In genomic region chr11:114823199-114823725, GRCm38 (mm10) we compare ENCODE assay signal across 8 mouse cellular contexts. TPM values are rescaled to one million over a fixed set of nuclear protein-coding genes. Genes with fewer than 3 reads are reported as not detected.
DNase-seq lines count a peak whose midpoint lies in the region; ATAC-seq lines count a peak whose summit lies in the region.

No protein-coding gene starts in this region.

- H3K4me3 ChIP-seq in kidney, embryonic 15.5 days (replicated peaks), result no peak overlapping the region
- H3K4me3 ChIP-seq in forebrain, embryonic 15.5 days, result no peak overlapping the region
- no peak overlapping the region for H3K4me3 ChIP-seq in midbrain, embryonic 14.5 days (replicated peaks; ENCODE audit: low read depth, low read length)

- H3K4me1 ChIP-seq in kidney, embryonic 15.5 days, result peaks cover 51% of the 10 kb centered on the region
- H3K4me1 ChIP-seq in forebrain, embryonic 15.5 days, result peaks cover 18% of the 10 kb centered on the region
- peaks cover 8% of the 10 kb centered on the region; the same call in 1 of the 2 replicates for H3K4me1 ChIP-seq in midbrain, embryonic 14.5 days (ENCODE audit: control insufficient read depth, insufficient read depth, low read length)

- H3K27me3 ChIP-seq in kidney, embryonic 15.5 days, result no peaks in the 10 kb centered on the region
- no peaks in the 10 kb centered on the region for H3K27me3 ChIP-seq in forebrain, embryonic 15.5 days
- no peaks in the 10 kb centered on the region for H3K27me3 ChIP-seq in midbrain, embryonic 14.5 days (ENCODE audit: control insufficient read depth, insufficient read depth, low read length)

- H3K27ac ChIP-seq in kidney, embryonic 15.5 days, result peak overlapping the region; percentile 83
- H3K27ac ChIP-seq in forebrain, embryonic 15.5 days (replicated peaks), result peak overlapping the region; percentile 81
- no peak overlapping the region; the same call in 1 of the 2 replicates for H3K27ac ChIP-seq in midbrain, embryonic 14.5 days (replicated peaks; ENCODE audit: low read depth, low read length)

- H3K36me3 ChIP-seq in kidney, embryonic 15.5 days, result no peaks in the 10 kb centered on the region
- no peaks in the 10 kb centered on the region for H3K36me3 ChIP-seq in forebrain, embryonic 15.5 days
- H3K36me3 ChIP-seq in midbrain, embryonic 14.5 days (ENCODE audit: control insufficient read depth, insufficient read depth, low read length), result no peaks in the 10 kb centered on the region

- peak overlapping the region; percentile 40 for H3K4me2 ChIP-seq in kidney, embryonic 15.5 days
- H3K4me2 ChIP-seq in forebrain, embryonic 15.5 days (replicated peaks), result no peak overlapping the region
- H3K4me2 ChIP-seq in midbrain, embryonic 14.5 days (ENCODE audit: low read length), result no peak overlapping the region

- ATAC-seq in kidney, embryonic 15.5 days (replicated peaks; ENCODE audit: low FRiP score), result peak; percentile 57
- ATAC-seq in forebrain, embryonic 15.5 days (replicated peaks), result peak; percentile 60
- ATAC-seq in midbrain, embryonic 14.5 days (ENCODE audit: low FRiP score, low TSS enrichment), result no peak; the same call in 1 of the 2 replicates
- no peak for ATAC-seq in megakaryocyte-erythroid progenitor cell, adult 5-6 weeks (replicated peaks; ENCODE audit: low FRiP score, low TSS enrichment, poor library complexity, severe bottlenecking)

- 3% methylated on average over 11 of the region's 11 CpGs for WGBS in kidney, embryonic 15.5 days
- WGBS in forebrain, embryonic 15.5 days, result 2% methylated on average over 11 of the region's 11 CpGs
- 2% methylated on average over 11 of the region's 11 CpGs for WGBS in midbrain, embryonic 14.5 days

- no peak for DNase-seq in kidney, adult 8-10 months
- peak; percentile 78 for DNase-seq in embryo, embryonic 11 days
- DNase-seq in midbrain, embryonic 14.5 days, result peak; percentile 56
- DNase-seq in urinary bladder, postnatal 25 days (ENCODE audit: low spot score), result no peak
- DNase-seq in layer of hippocampus, postnatal 14 days (ENCODE audit: low spot score in 2 of 2), result no peak

- H3K9ac ChIP-seq in kidney, embryonic 15.5 days, result no peak overlapping the region
- H3K9ac ChIP-seq in forebrain, embryonic 15.5 days (replicated peaks), result no peak overlapping the region
- no peak overlapping the region for H3K9ac ChIP-seq in midbrain, embryonic 14.5 days (replicated peaks; ENCODE audit: low read length)

- H3K9me3 ChIP-seq in kidney, embryonic 15.5 days (replicated peaks), result no peaks in the 10 kb centered on the region
- H3K9me3 ChIP-seq in forebrain, embryonic 15.5 days, result no peaks in the 10 kb centered on the region
- no peaks in the 10 kb centered on the region for H3K9me3 ChIP-seq in midbrain, embryonic 14.5 days (ENCODE audit: control insufficient read depth, low read length)

RNA-seq across cellular contexts. Expression of gene Gpr142, which starts 24.5 kb away (rescaled TPM):
- 0.14 TPM in 1 of 2 replicates, not detected in the other for polyA plus RNA-seq in kidney, embryonic 15.5 days (2015; fragmentation: Nextera tagmentation; extraction: Ambion mirVana)
- polyA plus RNA-seq in forebrain, embryonic 15.5 days (2015; fragmentation: Nextera tagmentation; extraction: Ambion mirVana), result not detected in 2 replicates
- polyA plus RNA-seq in midbrain, embryonic 14.5 days (2014; fragmentation: Nextera tagmentation; extraction: Ambion mirVana), result not detected in 2 replicates
- total RNA-seq in megakaryocyte-erythroid progenitor cell, adult 5-6 weeks (2014; fragmentation: Nextera tagmentation), result not detected in 2 replicates
- not detected in 2 replicates for total RNA-seq in megakaryocyte-erythroid progenitor cell, adult 5-6 weeks (2017)
- not detected for total RNA-seq in layer of hippocampus, postnatal 14 days (2021)

RNA-seq across cellular contexts. Expression of gene Btbd17, which starts 27.5 kb away (rescaled TPM):
- 1.0 and 1.5 TPM in 2 replicates for polyA plus RNA-seq in kidney, embryonic 15.5 days (2015; fragmentation: Nextera tagmentation; extraction: Ambion mirVana)
- polyA plus RNA-seq in forebrain, embryonic 15.5 days (2015; fragmentation: Nextera tagmentation; extraction: Ambion mirVana), result 26.4 and 29.7 TPM in 2 replicates
- 18.6 and 21.6 TPM in 2 replicates for polyA plus RNA-seq in midbrain, embryonic 14.5 days (2014; fragmentation: Nextera tagmentation; extraction: Ambion mirVana)
- not detected in 2 replicates for total RNA-seq in megakaryocyte-erythroid progenitor cell, adult 5-6 weeks (2014; fragmentation: Nextera tagmentation)
- not detected in 2 replicates for total RNA-seq in megakaryocyte-erythroid progenitor cell, adult 5-6 weeks (2017)
- total RNA-seq in layer of hippocampus, postnatal 14 days (2021), result 10 to 100 TPM; 31.5 to 34.9 TPM

RNA-seq across cellular contexts. Expression of gene Gprc5c, which starts 27.7 kb away (rescaled TPM):
- 119 TPM in 2 replicates for polyA plus RNA-seq in kidney, embryonic 15.5 days (2015; fragmentation: Nextera tagmentation; extraction: Ambion mirVana)
- polyA plus RNA-seq in forebrain, embryonic 15.5 days (2015; fragmentation: Nextera tagmentation; extraction: Ambion mirVana), result 6.0 and 6.2 TPM in 2 replicates
- polyA plus RNA-seq in midbrain, embryonic 14.5 days (2014; fragmentation: Nextera tagmentation; extraction: Ambion mirVana), result 2.1 and 7.0 TPM in 2 replicates
- total RNA-seq in megakaryocyte-erythroid progenitor cell, adult 5-6 weeks (2014; fragmentation: Nextera tagmentation), result not detected in 2 replicates
- total RNA-seq in megakaryocyte-erythroid progenitor cell, adult 5-6 weeks (2017), result not detected in 2 replicates
- total RNA-seq in layer of hippocampus, postnatal 14 days (2021), result 1 to 10 TPM; 4.7 to 6.0 TPM

RNA-seq across cellular contexts. Expression of gene Kif19a, which starts 58.1 kb away (rescaled TPM):
- polyA plus RNA-seq in kidney, embryonic 15.5 days (2015; fragmentation: Nextera tagmentation; extraction: Ambion mirVana), result 0.09 TPM in 2 replicates
- 0.52 and 0.83 TPM in 2 replicates for polyA plus RNA-seq in forebrain, embryonic 15.5 days (2015; fragmentation: Nextera tagmentation; extraction: Ambion mirVana)
- polyA plus RNA-seq in midbrain, embryonic 14.5 days (2014; fragmentation: Nextera tagmentation; extraction: Ambion mirVana), result 0.88 and 0.96 TPM in 2 replicates
- total RNA-seq in megakaryocyte-erythroid progenitor cell, adult 5-6 weeks (2014; fragmentation: Nextera tagmentation), result not detected in 2 replicates
- total RNA-seq in megakaryocyte-erythroid progenitor cell, adult 5-6 weeks (2017), result not detected in 2 replicates
- total RNA-seq in layer of hippocampus, postnatal 14 days (2021), result 10 to 100 TPM; 15.4 to 18.9 TPM

Comparison
In these comparisons a context has a peak if more than half of its experiments do, and no peak if none do; other contexts are left out.
1. ATAC-seq: peak in kidney, embryonic 15.5 days (single experiment) and forebrain, embryonic 15.5 days (single experiment); none in midbrain, embryonic 14.5 days (single experiment) and megakaryocyte-erythroid progenitor cell, adult 5-6 weeks (single experiment).
2. DNase-seq: peak in embryo, embryonic 11 days (single experiment) and midbrain, embryonic 14.5 days (single experiment); none in kidney, adult 8-10 months (0 of 2), urinary bladder, postnatal 25 days (single experiment) and layer of hippocampus, postnatal 14 days (0 of 2).
3. RNA of gene Gprc5c, which starts 27.7 kb away (polyA plus RNA-seq): 119 TPM in kidney, embryonic 15.5 days; 2.1 to 7.0 TPM in midbrain, embryonic 14.5 days and 6.0 to 6.2 TPM in forebrain, embryonic 15.5 days; every median in the first group is over 10 times any median in the second.